Mouse (Mus musculus) ES-Bruce4 (cell line): ENCODE results near the gene Kri1.

Experiments used
- CTCF ChIP-seq: IDR thresholded peaks from one replicate; pipeline ENCODE4 v1.8.1; 2011; ENCODE audit warnings: low read depth, low read length
- POLR2A ChIP-seq: IDR thresholded peaks from one replicate; pipeline ENCODE4 v1.8.1; 2011; ENCODE audit warnings: low read length; ENCODE audit not compliant: insufficient read depth

GRCm38 (mm10) chr9:21237368-21238003, 50.3 kb downstream of the Kri1 start:
- TF ChIP-seq POLR2A (no peak), CTCF (no peak)
